Mouse (Mus musculus) limb, embryonic 14.5 days (tissue): Measurements from ENCODE around the gene Gm10160. TPM values are rescaled to one million over a fixed set of nuclear protein-coding genes. Genes with fewer than 3 reads are reported as not detected.

Source experiments
- ATAC-seq: fragments of 200-750 bp; cut with Nextera tagmentation; 2 replicates; pipeline ENCODE4 v1.8.0; 2017; ENCODE audit warnings: low read depth, moderate number of reproducible peaks, moderate TSS enrichment; ENCODE audit not compliant: low FRiP score
- DNase-seq: peaks from one replicate; pipeline ENCODE4 v3.0.0-alpha.2; 2015; ENCODE audit warnings: low spot score
- H3K27ac ChIP-seq: fragments of 300-500 bp; sonication (generic); replicated peaks from 2 replicates; pipeline ENCODE4 v1.5.1; 2014; ENCODE audit warnings: low read depth, mild to moderate bottlenecking, low read length, moderate library complexity, mixed read lengths
- H3K27me3 ChIP-seq: fragments of 300-500 bp; sonication (generic); 2 replicates; pipeline ENCODE4 v1.6.1; 2014; ENCODE audit warnings: low read length, mixed read lengths; ENCODE audit not compliant: control insufficient read depth, insufficient read depth
- H3K36me3 ChIP-seq: fragments of 300-500 bp; sonication (generic); 2 replicates; pipeline ENCODE4 v1.6.1; 2014; ENCODE audit warnings: mild to moderate bottlenecking, low read length, moderate library complexity, mixed read lengths; ENCODE audit not compliant: control insufficient read depth, insufficient read depth
- H3K4me1 ChIP-seq: fragments of 300-500 bp; sonication (generic); 2 replicates; pipeline ENCODE4 v1.6.1; 2014; ENCODE audit warnings: antibody characterized with exemption, low read length, mixed read lengths; ENCODE audit not compliant: control insufficient read depth, insufficient read depth
- H3K4me2 ChIP-seq: fragments of 300-500 bp; sonication (generic); replicated peaks from 2 replicates; pipeline ENCODE4 v1.6.1; 2014; ENCODE audit warnings: low read depth, mild to moderate bottlenecking, low read length, moderate library complexity; ENCODE audit not compliant: severe bottlenecking
- H3K4me3 ChIP-seq: fragments of 300-500 bp; sonication (generic); replicated peaks from 2 replicates; pipeline ENCODE4 v1.5.1; 2014; ENCODE audit warnings: low read length
- H3K9ac ChIP-seq: fragments of 300-500 bp; sonication (generic); 2 replicates; pipeline ENCODE4 v1.6.1; 2014; ENCODE audit warnings: mild to moderate bottlenecking, low read depth, low read length, moderate library complexity; ENCODE audit not compliant: severe bottlenecking
- H3K9me3 ChIP-seq: fragments of 300-500 bp; sonication (generic); 2 replicates; pipeline ENCODE4 v1.6.1; 2016; ENCODE audit warnings: low read length; ENCODE audit not compliant: control insufficient read depth
- POLR2A ChIP-seq: fragments of 200-500 bp; IDR thresholded peaks from 2 replicates; pipeline ENCODE4 v1.8.0; 2012; ENCODE audit warnings: inconsistent platforms, mild to moderate bottlenecking, moderate library complexity, borderline replicate concordance; ENCODE audit not compliant: insufficient read depth, insufficient read length; ENCODE audit errors: extremely low read depth
- WGBS: fragments of 180-500 bp; shearing (Covaris S2); extraction: QIAGEN DNeasy Blood & Tissue Kit; methylation state at CpG from one replicate; pipeline ENCODE4 v1.1.7; 2014; 5-methylcytosine and 5-hydroxymethylcytosine counted together
- polyA plus RNA-seq, 2 experiments: library from polyadenylated mRNA; depleted of rRNA in 1 of 2; stranded (reverse) in 1 of 2; unstranded in 1 of 2; fragments of >200 nt; fragmentation: Nextera tagmentation in 1 of 2; extraction: Ambion mirVana in 1 of 2; gene quantifications; 2 replicates each; pipeline versions ENCODE4 v1.2.1 to v1.2.3; 2012 to 2014

Gene Gm10160
- polyA plus RNA-seq, 2 experiments: not detected

- Histone ChIP-seq H3K4me3 (peak overlapping the region; percentile 60), H3K27ac (no peak overlapping the region), H3K9me3 (no peaks in the 10 kb centered on the region), H3K36me3 (no peaks in the 10 kb centered on the region), H3K9ac (no peak overlapping the region), H3K4me2 (peak overlapping the region; percentile 88; the same call in 1 of the 2 replicates), H3K27me3 (peaks cover 18% of the 10 kb centered on the region), H3K4me1 (peaks cover 5% of the 10 kb centered on the region; the same call in 1 of the 2 replicates)
- DNase-seq (no peak), ATAC-seq (no peak)
- WGBS: 8% methylated on average over 9 of the region's 9 CpGs
- TF ChIP-seq POLR2A: no peak
Measured at GRCm38 (mm10) chr7:81858236-81858635, 2.6 kb upstream of the Gm10160 start.

GRCm38 (mm10) chr7:81856221-81856620 is 627 bp upstream of the Gm10160 start:
- H3K27ac ChIP-seq: no peak overlapping the region
- peaks cover 18% of the 10 kb centered on the region for H3K27me3 ChIP-seq
- H3K4me2 ChIP-seq: no peak overlapping the region
- H3K4me3 ChIP-seq: no peak overlapping the region
- H3K9me3 ChIP-seq: no peaks in the 10 kb centered on the region
- 62% methylated on average over 4 of the region's 4 CpGs for WGBS
- DNase-seq (no peak), ATAC-seq (no peak)
- no peak for TF ChIP-seq POLR2A
- H3K4me1 ChIP-seq: peaks cover 5% of the 10 kb centered on the region; the same call in 1 of the 2 replicates
- no peaks in the 10 kb centered on the region for H3K36me3 ChIP-seq
- no peak overlapping the region for H3K9ac ChIP-seq

- TF ChIP-seq POLR2A: no peak
- Histone ChIP-seq H3K4me2 (no peak overlapping the region), H3K27me3 (peaks cover 17% of the 10 kb centered on the region), H3K4me3 (no peak overlapping the region), H3K36me3 (no peaks in the 10 kb centered on the region), H3K9me3 (no peaks in the 10 kb centered on the region), H3K9ac (no peak overlapping the region), H3K4me1 (peaks cover 4% of the 10 kb centered on the region; the same call in 1 of the 2 replicates), H3K27ac (no peak overlapping the region)
- 65% methylated on average over 8 of the region's 8 CpGs for WGBS
- ATAC-seq (peak; percentile 67), DNase-seq (peak; percentile 69)
Measured at GRCm38 (mm10) chr7:81854568-81855307, 856 bp downstream of the Gm10160 start.

- Histone ChIP-seq H3K27ac (no peak overlapping the region), H3K4me2 (no peak overlapping the region), H3K36me3 (no peaks in the 10 kb centered on the region), H3K9ac (no peak overlapping the region), H3K27me3 (no peaks in the 10 kb centered on the region), H3K9me3 (no peaks in the 10 kb centered on the region), H3K4me1 (0 out of 2 replicates have a peak, but pooled peaks cover 2% of the 10 kb centered on the region), H3K4me3 (no peak overlapping the region)
- 72% methylated on average over 3 of the region's 3 CpGs for WGBS
- ATAC-seq (no peak), DNase-seq (no peak)
- TF ChIP-seq POLR2A: no peak
Measured at GRCm38 (mm10) chr7:81851706-81852105, 3.9 kb downstream of the Gm10160 start.

GRCm38 (mm10) chr7:81850171-81850570 is 5.4 kb downstream of the Gm10160 start:
- Histone ChIP-seq H3K27ac (no peak overlapping the region), H3K4me3 (no peak overlapping the region), H3K4me2 (no peak overlapping the region), H3K36me3 (no peaks in the 10 kb centered on the region), H3K9ac (no peak overlapping the region), H3K27me3 (no peaks in the 10 kb centered on the region), H3K4me1 (peaks cover 4% of the 10 kb centered on the region; the same call in 1 of the 2 replicates), H3K9me3 (no peaks in the 10 kb centered on the region)
- WGBS: 78% methylated on average over 6 of the region's 6 CpGs
- DNase-seq: no peak
- ATAC-seq: no peak
- no peak for TF ChIP-seq POLR2A
